Mouse (Mus musculus): ENCODE data around the gene Ccdc124.
"Not testable (repeated sequence)": the region's sequence is repeated elsewhere in the genome, so short reads cannot be mapped to it uniquely, and the experiment has no call there.

Ccdc124 gene

GRCm38 (mm10) chr8:70873364-70873985 lies at the start of gene Ccdc124:
TSS of gene Ccdc124 (minus strand) at chr8:70873935.
- peak; percentile 93 for DNase-seq

GRCm38 (mm10) chr8:70920049-70920922 lies 46.6 kb upstream of the Ccdc124 start:
- no peak for DNase-seq

- DNase-seq, result no peak
These were observed 41.0 kb upstream of the Ccdc124 start for GRCm38 (mm10) chr8:70914704-70915103.

- DNase-seq, result no peak
These were observed 39.8 kb upstream of the Ccdc124 start for GRCm38 (mm10) chr8:70913523-70913922.

GRCm38 (mm10) chr8:70912955-70913354 lies 39.2 kb upstream of the Ccdc124 start:
- no peak for DNase-seq

GRCm38 (mm10) chr8:70911596-70911995 lies 37.9 kb upstream of the Ccdc124 start:
- no peak for DNase-seq

GRCm38 (mm10) chr8:70907518-70907917 lies 33.8 kb upstream of the Ccdc124 start:
- DNase-seq, result no peak

- DNase-seq, result peak; percentile 85
These were observed 32.3 kb upstream of the Ccdc124 start, which contains the start of gene Map1s for GRCm38 (mm10) chr8:70905831-70906736. TSS of gene Map1s (plus strand) at chr8:70905932.

GRCm38 (mm10) chr8:70905463-70905830 lies 31.7 kb upstream of the Ccdc124 start:
- DNase-seq, result no peak

- no peak for DNase-seq
These were observed 30.8 kb upstream of the Ccdc124 start for GRCm38 (mm10) chr8:70904532-70904931.

- DNase-seq, result no peak
These were observed 29.8 kb upstream of the Ccdc124 start for GRCm38 (mm10) chr8:70903582-70903981.

- DNase-seq, result no peak
These were observed 29.4 kb upstream of the Ccdc124 start for GRCm38 (mm10) chr8:70903112-70903511.

GRCm38 (mm10) chr8:70902211-70902610 lies 28.5 kb upstream of the Ccdc124 start:
- no peak for DNase-seq

- no peak for DNase-seq
These were observed 27.2 kb upstream of the Ccdc124 start for GRCm38 (mm10) chr8:70900872-70901387.

- no peak for DNase-seq
These were observed 25.5 kb upstream of the Ccdc124 start for GRCm38 (mm10) chr8:70899226-70899625.

GRCm38 (mm10) chr8:70898661-70899198 lies 25.0 kb upstream of the Ccdc124 start:
- DNase-seq, result no peak

- peak; percentile 78 for DNase-seq
These were observed 24.1 kb upstream of the Ccdc124 start for GRCm38 (mm10) chr8:70897681-70898413.

- DNase-seq, result peak; percentile 93
These were observed 23.4 kb upstream of the Ccdc124 start, which contains the start of gene Rpl18a for GRCm38 (mm10) chr8:70897021-70897680. TSS of gene Rpl18a (minus strand) at chr8:70897412.

- DNase-seq, result no peak
These were observed 22.7 kb upstream of the Ccdc124 start for GRCm38 (mm10) chr8:70896316-70897020.

- DNase-seq, result not testable (repeated sequence)
These were observed 22.0 kb upstream of the Ccdc124 start for GRCm38 (mm10) chr8:70895571-70896259.

Measured in right cerebral cortex, postnatal 25 days (tissue).